Mouse (Mus musculus) lung, postnatal 0 days (tissue): ENCODE data around the gene Sez6l. TPM values are rescaled to one million over a fixed set of nuclear protein-coding genes. Genes with fewer than 3 reads are reported as not detected.
A peak's percentile ranks its signal among the peaks of the same experiment; 100 is the strongest.

Experiments used
- ATAC-seq: fragments of 200-750 bp; cut with Nextera tagmentation; 2 replicates; pipeline ENCODE4 v1.8.0; 2017; ENCODE audit warnings: moderate library complexity
- DNase-seq: peaks from one replicate; pipeline ENCODE4 v3.0.0-alpha.2; 2016; ENCODE audit warnings: low spot score
- H3K27ac ChIP-seq: fragments of 300-500 bp; sonication (generic); 2 replicates; pipeline ENCODE4 v1.5.1; 2014; ENCODE audit warnings: antibody characterized with exemption, mild to moderate bottlenecking, low read length, mixed read lengths
- H3K27me3 ChIP-seq: fragments of 300-500 bp; sonication (generic); replicated peaks from 2 replicates; pipeline ENCODE4 v1.6.1; 2014; ENCODE audit warnings: low read length, mixed read lengths; ENCODE audit not compliant: insufficient read depth
- H3K36me3 ChIP-seq: fragments of 300-500 bp; sonication (generic); 2 replicates; pipeline ENCODE4 v1.6.1; 2014; ENCODE audit warnings: low read length, mixed read lengths; ENCODE audit not compliant: insufficient read depth
- H3K4me1 ChIP-seq: fragments of 300-500 bp; sonication (generic); 2 replicates; pipeline ENCODE4 v1.6.1; 2014; ENCODE audit warnings: antibody characterized with exemption, low read depth, low read length, mixed read lengths; ENCODE audit not compliant: insufficient read depth
- H3K4me2 ChIP-seq: fragments of 300-500 bp; sonication (generic); replicated peaks from 2 replicates; pipeline ENCODE4 v1.6.1; 2014; ENCODE audit warnings: low read depth, mild to moderate bottlenecking, low read length, moderate library complexity, mixed read lengths
- H3K4me3 ChIP-seq: fragments of 300-500 bp; sonication (generic); 2 replicates; pipeline ENCODE4 v1.5.1; 2014; ENCODE audit warnings: low read depth, low read length
- H3K9ac ChIP-seq: fragments of 300-500 bp; sonication (generic); replicated peaks from 2 replicates; pipeline ENCODE4 v1.6.1; 2014; ENCODE audit warnings: low read depth, mild to moderate bottlenecking
- H3K9me3 ChIP-seq: fragments of 300-500 bp; sonication (generic); 2 replicates; pipeline ENCODE4 v1.6.1; 2016; ENCODE audit warnings: low read length, mixed read lengths
- CTCF ChIP-seq: IDR thresholded peaks from 2 replicates; pipeline ENCODE4 v1.5.1; 2016; ENCODE audit warnings: antibody characterized with exemption, mild to moderate bottlenecking
- EP300 ChIP-seq: IDR thresholded peaks from 2 replicates; pipeline ENCODE4 v1.6.1; 2016; ENCODE audit warnings: antibody characterized with exemption, mild to moderate bottlenecking, control low read depth
- WGBS: fragments of 180-500 bp; shearing (Covaris S2); extraction: QIAGEN DNeasy Blood & Tissue Kit; methylation state at CpG from one replicate; pipeline ENCODE4 v1.1.7; 2014; 5-methylcytosine and 5-hydroxymethylcytosine counted together
- polyA plus RNA-seq: library from polyadenylated mRNA; unstranded; fragments of >200 nt; fragmentation: Nextera tagmentation; extraction: Ambion mirVana; gene quantifications from 2 replicates; pipeline ENCODE4 v1.2.1, GENCODE M21; 2015

Sez6l gene
- polyA plus RNA-seq, 1 experiment from 2014 or later = 0.11 TPM

GRCm38 (mm10) chr5:112486415-112486814 is 90.6 kb downstream of the Sez6l start:
- DNase-seq (no peak), ATAC-seq (no peak)
- no peaks in the 10 kb centered on the region for H3K36me3 ChIP-seq
- TF ChIP-seq EP300 = no peak
- TF ChIP-seq CTCF = no peak
- no peak overlapping the region for H3K27ac ChIP-seq
- no peak overlapping the region for H3K9ac ChIP-seq
- H3K4me2 ChIP-seq = no peak overlapping the region
- H3K27me3 ChIP-seq = no peaks in the 10 kb centered on the region
- 45% methylated on average over 5 of the region's 5 CpGs for WGBS
- no peaks in the 10 kb centered on the region for H3K9me3 ChIP-seq
- no peak overlapping the region for H3K4me3 ChIP-seq
- no peaks in the 10 kb centered on the region for H3K4me1 ChIP-seq

GRCm38 (mm10) chr5:112484924-112485715 is 91.9 kb downstream of the Sez6l start:
- Histone ChIP-seq H3K27ac (no peak overlapping the region), H3K27me3 (no peaks in the 10 kb centered on the region), H3K9ac (no peak overlapping the region), H3K36me3 (no peaks in the 10 kb centered on the region), H3K4me1 (no peaks in the 10 kb centered on the region), H3K4me3 (no peak overlapping the region), H3K4me2 (no peak overlapping the region), H3K9me3 (no peaks in the 10 kb centered on the region)
- 32% methylated on average over 13 of the region's 13 CpGs for WGBS
- no peak; the same call in 1 of the 2 replicates for ATAC-seq
- DNase-seq = no peak
- TF ChIP-seq CTCF (no peak), EP300 (no peak)

GRCm38 (mm10) chr5:112483030-112483429 is 94.0 kb downstream of the Sez6l start:
- DNase-seq (no peak), ATAC-seq (no peak)
- Histone ChIP-seq H3K27me3 (no peaks in the 10 kb centered on the region), H3K36me3 (no peaks in the 10 kb centered on the region), H3K4me3 (no peak overlapping the region), H3K9ac (no peak overlapping the region), H3K9me3 (no peaks in the 10 kb centered on the region), H3K27ac (no peak overlapping the region), H3K4me2 (no peak overlapping the region), H3K4me1 (no peaks in the 10 kb centered on the region)
- no peak for TF ChIP-seq EP300
- no peak for TF ChIP-seq CTCF
- WGBS = 71% methylated on average over 8 of the region's 8 CpGs

- TF ChIP-seq CTCF (no peak), EP300 (no peak)
- Histone ChIP-seq H3K4me3 (no peak overlapping the region), H3K9ac (no peak overlapping the region), H3K9me3 (no peaks in the 10 kb centered on the region), H3K27me3 (no peaks in the 10 kb centered on the region), H3K36me3 (no peaks in the 10 kb centered on the region), H3K27ac (no peak overlapping the region), H3K4me1 (no peaks in the 10 kb centered on the region), H3K4me2 (no peak overlapping the region)
- ATAC-seq (no peak), DNase-seq (no peak)
- WGBS = 58% methylated on average over 13 of the region's 13 CpGs
These were observed 94.4 kb downstream of the Sez6l start for GRCm38 (mm10) chr5:112482551-112482950.

- H3K27me3 ChIP-seq = no peaks in the 10 kb centered on the region
- no peak for DNase-seq
- WGBS = 34% methylated on average over 19 of the region's 19 CpGs
- H3K9me3 ChIP-seq = no peaks in the 10 kb centered on the region
- no peaks in the 10 kb centered on the region for H3K4me1 ChIP-seq
- no peak overlapping the region for H3K9ac ChIP-seq
- no peak for ATAC-seq
- no peak overlapping the region for H3K27ac ChIP-seq
- no peak overlapping the region for H3K4me2 ChIP-seq
- H3K36me3 ChIP-seq = no peaks in the 10 kb centered on the region
- H3K4me3 ChIP-seq = no peak overlapping the region
- TF ChIP-seq EP300 (no peak), CTCF (no peak)
These were observed 95.0 kb downstream of the Sez6l start for GRCm38 (mm10) chr5:112481946-112482410.

GRCm38 (mm10) chr5:112473453-112473852 is 103.5 kb downstream of the Sez6l start:
- TF ChIP-seq EP300 (no peak), CTCF (no peak)
- WGBS = 14% methylated on average over 6 of the region's 6 CpGs
- no peaks in the 10 kb centered on the region for H3K27me3 ChIP-seq
- H3K4me3 ChIP-seq = no peak overlapping the region
- H3K9me3 ChIP-seq = no peaks in the 10 kb centered on the region
- ATAC-seq (peak; percentile 91), DNase-seq (peak; percentile 46)
- no peak overlapping the region for H3K4me2 ChIP-seq
- H3K4me1 ChIP-seq = no peaks in the 10 kb centered on the region
- no peak overlapping the region for H3K27ac ChIP-seq
- no peak overlapping the region for H3K9ac ChIP-seq
- H3K36me3 ChIP-seq = no peaks in the 10 kb centered on the region
